In genomic region chr17:6601204-6601911, GRCm38 (mm10) we compare ENCODE assay signal across 8 mouse cellular contexts. TPM values are rescaled to one million over a fixed set of nuclear protein-coding genes. Genes with fewer than 3 reads are reported as not detected.
DNase-seq lines count a peak whose midpoint lies in the region; ATAC-seq and TF ChIP-seq lines count a peak whose summit lies in the region.
"Not testable (repeated sequence)": the region's sequence is repeated elsewhere in the genome, so short reads cannot be mapped to it uniquely, and the experiment has no call there.

Dynlt1c (plus strand) TSS chr17:6601671.

- TF ChIP-seq EP300 in liver, embryonic 14.5 days (IDR thresholded peaks at IDR 0.05; ENCODE audit: low read depth); stomach, postnatal 0 days (optimal IDR thresholded peaks at IDR 0.05): not testable (repeated sequence)

- DNase-seq in CD4-positive, CD25-positive, alpha-beta regulatory T cell, adult 2 months (ENCODE audit: low read depth, low spot score) = peak; percentile 74
- peak; percentile 49 for DNase-seq in brain, embryonic 18.5 days (ENCODE audit: low read depth, low spot score)
- DNase-seq in kidney, postnatal 10 days = peak; percentile 87
- peak; percentile 47 to 65 (median 51) for DNase-seq in liver, embryonic 14.5 days (ENCODE audit: low read depth in 3 of 3, low spot score in 3 of 3)
- peak; percentile 75 for DNase-seq in neural tube, embryonic 10.5 days (ENCODE audit: extremely low spot score, low spot score)
- DNase-seq in stomach, postnatal 0 days (ENCODE audit: low spot score) = peak; percentile 78

- H3K9me3 ChIP-seq in heart, embryonic 14.5 days (ENCODE audit: control insufficient read depth, low read length); liver, embryonic 14.5 days (ENCODE audit: control insufficient read depth, low read length); stomach, postnatal 0 days (ENCODE audit: control insufficient read depth, low read length): not testable (repeated sequence)

- TF ChIP-seq CTCF in liver, embryonic 14.5 days (IDR thresholded peaks at IDR 0.05; ENCODE audit: low read depth) = not testable (repeated sequence)
- peak; percentile 9; the same call in 1 of the 2 replicates for TF ChIP-seq CTCF in stomach, postnatal 0 days (IDR thresholded peaks at IDR 0.05; ENCODE audit: low read depth)

- H3K4me1 ChIP-seq in heart, embryonic 14.5 days (ENCODE audit: control insufficient read depth in 2 of 2, insufficient read depth in 2 of 2, low read length in 2 of 2); liver, embryonic 14.5 days (replicated peaks; ENCODE audit: control insufficient read depth in 2 of 2, insufficient read depth in 2 of 2, low read length in 1 of 2); stomach, postnatal 0 days (replicated peaks; ENCODE audit: control insufficient read depth, insufficient read depth): not testable (repeated sequence)

- WGBS in heart, embryonic 14.5 days = 10% methylated on average over 25 of the region's 40 CpGs
- WGBS in liver, embryonic 14.5 days (ENCODE audit: insufficient replicate concordance) = 9% methylated on average over 23 of the region's 40 CpGs
- WGBS in stomach, postnatal 0 days = 3% methylated on average over 24 of the region's 40 CpGs

- peak within 1 kb of the TSS in 1 of 2 experiments; percentile 0; a peak in 1 of 4 replicates for H3K27ac ChIP-seq in heart, embryonic 14.5 days (replicated peaks in 1 of 2; ENCODE audit: control insufficient read depth in 1 of 2, insufficient read depth in 1 of 2, low read depth in 2 of 2, low read length in 2 of 2)
- not testable (repeated sequence) for H3K27ac ChIP-seq in liver, embryonic 14.5 days; stomach, postnatal 0 days (replicated peaks)

- H3K36me3 ChIP-seq in heart, embryonic 14.5 days (ENCODE audit: control insufficient read depth, insufficient read depth, low read length); liver, embryonic 14.5 days (replicated peaks; ENCODE audit: control insufficient read depth, insufficient read depth, low read depth); stomach, postnatal 0 days (ENCODE audit: control insufficient read depth, insufficient read depth, low read length): not testable (repeated sequence)

- not testable (repeated sequence) for H3K27me3 ChIP-seq in heart, embryonic 14.5 days (ENCODE audit: control insufficient read depth, insufficient read depth, low read length); liver, embryonic 14.5 days (ENCODE audit: control insufficient read depth, insufficient read depth, low read length); stomach, postnatal 0 days (ENCODE audit: control insufficient read depth, insufficient read depth, low read length)

- H3K9ac ChIP-seq in heart, embryonic 14.5 days (ENCODE audit: low read length) = peak within 1 kb of the TSS; percentile 49; the same call in 1 of the 2 replicates
- H3K9ac ChIP-seq in liver, embryonic 14.5 days (replicated peaks); stomach, postnatal 0 days (ENCODE audit: low read length): not testable (repeated sequence)

- H3K4me3 ChIP-seq in heart, embryonic 14.5 days (ENCODE audit: control insufficient read depth in 1 of 2, insufficient read depth in 1 of 2, low read depth in 1 of 2, low read length in 2 of 2) = peak within 1 kb of the TSS; percentile 36 to 41
- H3K4me3 ChIP-seq in liver, embryonic 14.5 days (ENCODE audit: insufficient read depth in 1 of 2, low read depth in 2 of 2, low read length in 2 of 2) = peak within 1 kb of the TSS; percentile 32 to 39
- H3K4me3 ChIP-seq in stomach, postnatal 0 days (ENCODE audit: low read depth, low read length) = peak within 1 kb of the TSS; percentile 21

- H3K4me2 ChIP-seq in heart, embryonic 14.5 days (ENCODE audit: low read length) = peak within 1 kb of the TSS; percentile 49
- peak within 1 kb of the TSS; percentile 50 for H3K4me2 ChIP-seq in liver, embryonic 14.5 days (ENCODE audit: low read depth)
- peak within 1 kb of the TSS; percentile 42 for H3K4me2 ChIP-seq in stomach, postnatal 0 days (replicated peaks; ENCODE audit: low read depth)

- peak; percentile 98 for ATAC-seq in erythroid progenitor cell, adult 5-6 weeks (replicated peaks; ENCODE audit: low FRiP score, poor library complexity, severe bottlenecking)
- ATAC-seq in heart, embryonic 14.5 days (ENCODE audit: insufficient number of reproducible peaks, insufficient read depth, low FRiP score, low read depth) = peak; percentile 95
- peak; percentile 95 for ATAC-seq in liver, embryonic 14.5 days (ENCODE audit: insufficient read depth)
- ATAC-seq in stomach, postnatal 0 days (ENCODE audit: low FRiP score, low TSS enrichment) = peak; percentile 95

RNA-seq across cellular contexts. Expression of gene Dynlt1c, which starts in this region (rescaled TPM):
- 2.5 TPM in 1 of 2 replicates, not detected in the other for total RNA-seq in erythroid progenitor cell, adult 5-6 weeks (2015; ENCODE audit: low replicate concordance)
- 16.6 TPM in 2 replicates for total RNA-seq in erythroid progenitor cell, adult 5-6 weeks (2017; ENCODE audit: low replicate concordance)
- 22.9 and 24.8 TPM in 2 replicates for polyA plus RNA-seq in heart, embryonic 14.5 days (2014; fragmentation: Nextera tagmentation; extraction: Ambion mirVana)
- 5.3 and 6.2 TPM in 2 replicates for polyA plus RNA-seq in liver, embryonic 14.5 days (2012; rRNA removed)
- polyA plus RNA-seq in liver, embryonic 14.5 days (2014; fragmentation: Nextera tagmentation; extraction: Ambion mirVana) = 2.8 and 4.6 TPM in 2 replicates
- 12.6 and 15.5 TPM in 2 replicates for polyA plus RNA-seq in stomach, postnatal 0 days (2015; fragmentation: Nextera tagmentation; extraction: Ambion mirVana)
